Mouse (Mus musculus): ENCODE results near the gene Zscan21.
"Not testable (repeated sequence)": the region's sequence is repeated elsewhere in the genome, so short reads cannot be mapped to it uniquely, and the experiment has no call there.

The Zscan21 gene

GRCm38 (mm10) chr5:138090737-138091136, 26.0 kb upstream of the Zscan21 start:
- Histone ChIP-seq H3K27me3 (ENCODE audit: control insufficient read depth, insufficient read depth, low read length, poor library complexity, severe bottlenecking) (no peaks in the 10 kb centered on the region), H3K36me3 (ENCODE audit: control insufficient read depth, insufficient read depth, low read length, poor library complexity, severe bottlenecking) (peaks cover 2% of the 10 kb centered on the region; the same call in 1 of the 2 replicates)
- DNase-seq (ENCODE audit: low read depth, low spot score) = no peak

GRCm38 (mm10) chr5:138092771-138093170, 23.9 kb upstream of the Zscan21 start:
- Histone ChIP-seq H3K27me3 (ENCODE audit: control insufficient read depth, insufficient read depth, low read length, poor library complexity, severe bottlenecking) (no peaks in the 10 kb centered on the region), H3K36me3 (ENCODE audit: control insufficient read depth, insufficient read depth, low read length, poor library complexity, severe bottlenecking) (peaks cover 5% of the 10 kb centered on the region; the same call in 1 of the 2 replicates)
- no peak for DNase-seq (ENCODE audit: low read depth, low spot score)

- DNase-seq (ENCODE audit: low read depth, low spot score) = no peak
- no peaks in the 10 kb centered on the region for H3K27me3 ChIP-seq (ENCODE audit: control insufficient read depth, insufficient read depth, low read length, poor library complexity, severe bottlenecking)
- H3K36me3 ChIP-seq (ENCODE audit: control insufficient read depth, insufficient read depth, low read length, poor library complexity, severe bottlenecking) = peaks cover 10% of the 10 kb centered on the region; the same call in 1 of the 2 replicates
Measured at GRCm38 (mm10) chr5:138094474-138094873, 22.2 kb upstream of the Zscan21 start.

GRCm38 (mm10) chr5:138104976-138105375, 11.7 kb upstream of the Zscan21 start:
- no peak for DNase-seq (ENCODE audit: low read depth, low spot score)
- H3K27me3 ChIP-seq (ENCODE audit: control insufficient read depth, insufficient read depth, low read length, poor library complexity, severe bottlenecking) = no peaks in the 10 kb centered on the region
- H3K36me3 ChIP-seq (ENCODE audit: control insufficient read depth, insufficient read depth, low read length, poor library complexity, severe bottlenecking) = peaks cover 6% of the 10 kb centered on the region

- peaks cover 3% of the 10 kb centered on the region; the same call in 1 of the 2 replicates for H3K36me3 ChIP-seq (ENCODE audit: control insufficient read depth, insufficient read depth, low read length, poor library complexity, severe bottlenecking)
- no peaks in the 10 kb centered on the region for H3K27me3 ChIP-seq (ENCODE audit: control insufficient read depth, insufficient read depth, low read length, poor library complexity, severe bottlenecking)
- no peak for DNase-seq (ENCODE audit: low read depth, low spot score)
Measured at GRCm38 (mm10) chr5:138107130-138107529, 9.6 kb upstream of the Zscan21 start.

- not testable (repeated sequence) for H3K36me3 ChIP-seq (ENCODE audit: control insufficient read depth, insufficient read depth, low read length, poor library complexity, severe bottlenecking); H3K27me3 ChIP-seq (ENCODE audit: control insufficient read depth, insufficient read depth, low read length, poor library complexity, severe bottlenecking); DNase-seq (ENCODE audit: low read depth, low spot score)
Measured at GRCm38 (mm10) chr5:138109847-138110396, 6.8 kb upstream of the Zscan21 start.

- peak; percentile 33 for DNase-seq (ENCODE audit: low read depth, low spot score)
- no peaks in the 10 kb centered on the region; the same call in 1 of the 2 replicates for H3K36me3 ChIP-seq (ENCODE audit: control insufficient read depth, insufficient read depth, low read length, poor library complexity, severe bottlenecking)
- no peaks in the 10 kb centered on the region for H3K27me3 ChIP-seq (ENCODE audit: control insufficient read depth, insufficient read depth, low read length, poor library complexity, severe bottlenecking)
Measured at GRCm38 (mm10) chr5:138117199-138118015, 704 bp downstream of the Zscan21 start.

- H3K27me3 ChIP-seq (ENCODE audit: control insufficient read depth, insufficient read depth, low read length, poor library complexity, severe bottlenecking) = no peaks in the 10 kb centered on the region
- DNase-seq (ENCODE audit: low read depth, low spot score) = no peak
- H3K36me3 ChIP-seq (ENCODE audit: control insufficient read depth, insufficient read depth, low read length, poor library complexity, severe bottlenecking) = no peaks in the 10 kb centered on the region; the same call in 1 of the 2 replicates
Measured at GRCm38 (mm10) chr5:138118041-138118440, 1.3 kb downstream of the Zscan21 start.

- no peak for DNase-seq (ENCODE audit: low read depth, low spot score)
- H3K36me3 ChIP-seq (ENCODE audit: control insufficient read depth, insufficient read depth, low read length, poor library complexity, severe bottlenecking) = peaks cover 11% of the 10 kb centered on the region
- H3K27me3 ChIP-seq (ENCODE audit: control insufficient read depth, insufficient read depth, low read length, poor library complexity, severe bottlenecking) = no peaks in the 10 kb centered on the region
Measured at GRCm38 (mm10) chr5:138132425-138133064, 15.8 kb downstream of the Zscan21 start.

GRCm38 (mm10) chr5:138137257-138137656, 20.6 kb downstream of the Zscan21 start:
- Histone ChIP-seq H3K36me3 (ENCODE audit: control insufficient read depth, insufficient read depth, low read length, poor library complexity, severe bottlenecking) (peaks cover 6% of the 10 kb centered on the region; the same call in 1 of the 2 replicates), H3K27me3 (ENCODE audit: control insufficient read depth, insufficient read depth, low read length, poor library complexity, severe bottlenecking) (no peaks in the 10 kb centered on the region)
- DNase-seq (ENCODE audit: low read depth, low spot score) = no peak

- Histone ChIP-seq H3K27me3 (ENCODE audit: control insufficient read depth, insufficient read depth, low read length, poor library complexity, severe bottlenecking) (no peaks in the 10 kb centered on the region), H3K36me3 (ENCODE audit: control insufficient read depth, insufficient read depth, low read length, poor library complexity, severe bottlenecking) (peaks cover 5% of the 10 kb centered on the region; the same call in 1 of the 2 replicates)
- peak; percentile 72 for DNase-seq (ENCODE audit: low read depth, low spot score)
Measured at GRCm38 (mm10) chr5:138137935-138138549, 21.3 kb downstream of the Zscan21 start.

- DNase-seq (ENCODE audit: low read depth, low spot score) = no peak
- 0 out of 2 replicates have a peak, but pooled peaks cover 1% of the 10 kb centered on the region for H3K36me3 ChIP-seq (ENCODE audit: control insufficient read depth, insufficient read depth, low read length, poor library complexity, severe bottlenecking)
- H3K27me3 ChIP-seq (ENCODE audit: control insufficient read depth, insufficient read depth, low read length, poor library complexity, severe bottlenecking) = no peaks in the 10 kb centered on the region
Measured at GRCm38 (mm10) chr5:138138585-138138984, 21.9 kb downstream of the Zscan21 start.

GRCm38 (mm10) chr5:138154390-138154789, 37.7 kb downstream of the Zscan21 start:
- no peaks in the 10 kb centered on the region for H3K27me3 ChIP-seq (ENCODE audit: control insufficient read depth, insufficient read depth, low read length, poor library complexity, severe bottlenecking)
- DNase-seq (ENCODE audit: low read depth, low spot score) = no peak

GRCm38 (mm10) chr5:138155443-138155976, 38.8 kb downstream of the Zscan21 start, which contains the start of gene Zfp113:
Zfp113 (minus strand) TSS chr5:138155744.
- DNase-seq (ENCODE audit: low read depth, low spot score) = peak; percentile 94
- Histone ChIP-seq H3K27me3 (ENCODE audit: control insufficient read depth, insufficient read depth, low read length, poor library complexity, severe bottlenecking) (no peaks in the 10 kb centered on the region), H3K36me3 (ENCODE audit: control insufficient read depth, insufficient read depth, low read length, poor library complexity, severe bottlenecking) (peaks cover 9% of the 10 kb centered on the region; the same call in 1 of the 2 replicates)

More at GRCm38 (mm10) chr5:138154390-138154789, 37.7 kb downstream of the Zscan21 start:
- H3K36me3 ChIP-seq (ENCODE audit: control insufficient read depth, insufficient read depth, low read length, poor library complexity, severe bottlenecking) = peaks cover 12% of the 10 kb centered on the region; the same call in 1 of the 2 replicates
